In the genomic region with DNA sequence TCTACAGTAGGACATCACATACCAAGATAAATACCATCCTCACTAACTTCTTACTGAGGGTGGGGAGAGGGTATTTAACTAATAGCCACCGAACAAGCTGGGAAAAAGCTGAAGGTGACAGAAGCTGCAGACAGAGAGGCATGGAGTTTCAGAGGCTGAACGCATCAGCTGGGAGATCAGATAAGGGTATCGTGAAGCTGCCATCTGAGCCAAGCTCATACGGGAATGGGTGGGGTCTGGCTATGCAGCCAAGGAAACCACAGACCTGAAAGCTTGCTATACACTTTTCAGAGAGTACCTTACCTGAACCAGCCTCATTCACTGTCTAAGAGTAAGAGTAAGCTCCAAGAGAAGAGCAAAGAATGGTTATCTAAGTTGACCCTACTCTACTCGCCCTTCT, we compare ENCODE assay signal across 14 mouse cellular contexts. TPM values are rescaled to one million over a fixed set of nuclear protein-coding genes. Genes with fewer than 3 reads are reported as not detected.
DNase-seq lines count a peak whose midpoint lies in the region; ATAC-seq and TF ChIP-seq lines count a peak whose summit lies in the region.
"Had no signal": no experiment of that assay in that cellular context is flagged by ENCODE, and none has a peak within 500 bp of the region (broad histone marks: within the 10 kb centered on the region; RNA-seq: fewer than 3 reads in every experiment).

No protein-coding gene starts in this region.

- WGBS in bone marrow, adult 2 months, result 19% methylated on average over 5 of the region's 5 CpGs
- 17% methylated on average over 5 of the region's 5 CpGs for WGBS in liver, embryonic 12.5 days (ENCODE audit: insufficient replicate concordance)
- 73% methylated on average over 5 of the region's 5 CpGs for WGBS in kidney, embryonic 15.5 days

- 0 out of 2 replicates have a peak overlapping the region, but pooled peaks have one; percentile 0 for H3K9ac ChIP-seq in liver, embryonic 12.5 days
- no peak overlapping the region for H3K9ac ChIP-seq in kidney, embryonic 15.5 days

- peaks cover 99% of the 10 kb centered on the region for H3K4me1 ChIP-seq in megakaryocyte, embryonic 14.5 days
- peaks cover 9% of the 10 kb centered on the region; the same call in 1 of the 2 replicates for H3K4me1 ChIP-seq in bone marrow, adult 2 months (ENCODE audit: control insufficient read depth, insufficient read depth, low read length)
- H3K4me1 ChIP-seq in liver, embryonic 12.5 days, result peaks cover 59% of the 10 kb centered on the region
- 0 out of 2 replicates have a peak, but pooled peaks cover 4% of the 10 kb centered on the region for H3K4me1 ChIP-seq in kidney, embryonic 15.5 days

- TF ChIP-seq POLR2A in bone marrow, adult 2 months (IDR thresholded peaks at IDR 0.05; ENCODE audit: borderline replicate concordance, control insufficient read depth, low read depth, low read length), result no peak

- peak overlapping the region; percentile 57 for H3K4me2 ChIP-seq in liver, embryonic 12.5 days
- no peak overlapping the region for H3K4me2 ChIP-seq in kidney, embryonic 15.5 days

- H3K36me3 ChIP-seq in megakaryocyte, embryonic 14.5 days (replicated peaks; ENCODE audit: low read length), result peaks cover 88% of the 10 kb centered on the region
- H3K36me3 ChIP-seq in liver, embryonic 12.5 days, result peaks cover 43% of the 10 kb centered on the region
- peaks cover 47% of the 10 kb centered on the region for H3K36me3 ChIP-seq in kidney, embryonic 15.5 days

- no peak for ATAC-seq in megakaryocyte, adult 5-6 weeks (ENCODE audit: poor library complexity, severe bottlenecking)
- peak; percentile 81 for ATAC-seq in liver, embryonic 12.5 days
- ATAC-seq in kidney, embryonic 15.5 days (replicated peaks; ENCODE audit: low FRiP score), result no peak
- ATAC-seq: intestine, postnatal 0 days had no signal

- TF ChIP-seq CTCF in bone marrow, adult 2 months (IDR thresholded peaks at IDR 0.05; ENCODE audit: control insufficient read depth, insufficient read depth, low read length), result no peak

- H3K9me3 ChIP-seq in megakaryocyte, embryonic 14.5 days, result no peaks in the 10 kb centered on the region
- H3K9me3 ChIP-seq in liver, embryonic 12.5 days (replicated peaks), result no peaks in the 10 kb centered on the region
- H3K9me3 ChIP-seq in kidney, embryonic 15.5 days (replicated peaks), result no peaks in the 10 kb centered on the region

- H3K27ac ChIP-seq in bone marrow, adult 2 months (ENCODE audit: control insufficient read depth, insufficient read depth, low read depth, low read length, poor library complexity), result peak overlapping the region; percentile 52; the same call in 1 of the 2 replicates
- H3K27ac ChIP-seq in liver, embryonic 12.5 days, result peak overlapping the region; percentile 49; the same call in 1 of the 2 replicates
- H3K27ac ChIP-seq in kidney, embryonic 15.5 days, result no peak overlapping the region
- H3K27ac ChIP-seq: heart, adult 2 months had no signal

- peak; percentile 48 for DNase-seq in thymus, postnatal 25 days
- DNase-seq in ovary, postnatal 14 days (ENCODE audit: low spot score), result no peak
- DNase-seq in left cerebral cortex, adult 8-10 months (ENCODE audit: low spot score in 2 of 2), result no peak
- DNase-seq: adrenal gland, adult 8-10 months; cerebellum, adult 11 months; heart, adult 2 months; heart, postnatal 36 days; kidney, postnatal 25 days had no signal

- H3K4me3 ChIP-seq in megakaryocyte, embryonic 14.5 days (replicated peaks), result peak overlapping the region; percentile 87
- peak overlapping the region; percentile 12 for H3K4me3 ChIP-seq in bone marrow, adult 2 months (replicated peaks; ENCODE audit: control insufficient read depth, low read depth, low read length)
- H3K4me3 ChIP-seq in liver, embryonic 12.5 days, result peak overlapping the region; percentile 22
- no peak overlapping the region for H3K4me3 ChIP-seq in kidney, embryonic 15.5 days (replicated peaks)
- H3K4me3 ChIP-seq: heart, adult 2 months had no signal

- H3K27me3 ChIP-seq in megakaryocyte, embryonic 14.5 days (replicated peaks), result no peaks in the 10 kb centered on the region
- H3K27me3 ChIP-seq in liver, embryonic 12.5 days (replicated peaks), result no peaks in the 10 kb centered on the region
- H3K27me3 ChIP-seq in kidney, embryonic 15.5 days, result no peaks in the 10 kb centered on the region

RNA-seq across cellular contexts. Expression of gene Cap1, which starts 12.9 kb away (rescaled TPM):
- 88.2 and 145 TPM in 2 replicates for polyA plus RNA-seq in megakaryocyte, embryonic 14.5 days (2012; ENCODE audit: insufficient read depth, low replicate concordance)
- total RNA-seq in megakaryocyte, adult 5-6 weeks (2015), result 417 and 420 TPM in 2 replicates
- total RNA-seq in megakaryocyte, adult 5-6 weeks (2017), result 551 and 589 TPM in 2 replicates
- polyA plus RNA-seq in bone marrow, adult 2 months (2011; ENCODE audit: insufficient read depth, insufficient read length, low replicate concordance, missing spikeins), result 213 and 346 TPM in 2 replicates
- polyA plus RNA-seq in liver, embryonic 12.5 days (2016; fragmentation: Nextera tagmentation; extraction: Ambion mirVana), result 30.3 and 31.6 TPM in 2 replicates
- 71.3 and 79.5 TPM in 2 replicates for polyA plus RNA-seq in kidney, embryonic 15.5 days (2015; fragmentation: Nextera tagmentation; extraction: Ambion mirVana)
- 100 to 1,000 TPM; 300 to 310 (median 302) TPM for total RNA-seq in left cerebral cortex, adult 8-10 months (2022)

RNA-seq across cellular contexts. Expression of gene Ppt1, which starts 37.0 kb away (rescaled TPM):
- polyA plus RNA-seq in megakaryocyte, embryonic 14.5 days (2012; ENCODE audit: insufficient read depth, low replicate concordance), result 4.9 TPM in 1 of 2 replicates, not detected in the other
- 125 and 133 TPM in 2 replicates for total RNA-seq in megakaryocyte, adult 5-6 weeks (2015)
- 95.0 and 101 TPM in 2 replicates for total RNA-seq in megakaryocyte, adult 5-6 weeks (2017)
- 13.0 and 21.9 TPM in 2 replicates for polyA plus RNA-seq in bone marrow, adult 2 months (2011; ENCODE audit: insufficient read depth, insufficient read length, low replicate concordance, missing spikeins)
- 25.0 and 26.0 TPM in 2 replicates for polyA plus RNA-seq in liver, embryonic 12.5 days (2016; fragmentation: Nextera tagmentation; extraction: Ambion mirVana)
- 76.1 and 82.4 TPM in 2 replicates for polyA plus RNA-seq in kidney, embryonic 15.5 days (2015; fragmentation: Nextera tagmentation; extraction: Ambion mirVana)
- total RNA-seq in left cerebral cortex, adult 8-10 months (2022), result 100 to 1,000 TPM; 107 to 115 (median 111) TPM
